Mouse (Mus musculus) testis, postnatal 10 days (tissue): ENCODE results near the gene Xxylt1.

ENCODE experiments used
- DNase-seq: peaks from one replicate; pipeline ENCODE4 v3.0.0; 2021; ENCODE audit warnings: low spot score

Gene Xxylt1

DNA sequence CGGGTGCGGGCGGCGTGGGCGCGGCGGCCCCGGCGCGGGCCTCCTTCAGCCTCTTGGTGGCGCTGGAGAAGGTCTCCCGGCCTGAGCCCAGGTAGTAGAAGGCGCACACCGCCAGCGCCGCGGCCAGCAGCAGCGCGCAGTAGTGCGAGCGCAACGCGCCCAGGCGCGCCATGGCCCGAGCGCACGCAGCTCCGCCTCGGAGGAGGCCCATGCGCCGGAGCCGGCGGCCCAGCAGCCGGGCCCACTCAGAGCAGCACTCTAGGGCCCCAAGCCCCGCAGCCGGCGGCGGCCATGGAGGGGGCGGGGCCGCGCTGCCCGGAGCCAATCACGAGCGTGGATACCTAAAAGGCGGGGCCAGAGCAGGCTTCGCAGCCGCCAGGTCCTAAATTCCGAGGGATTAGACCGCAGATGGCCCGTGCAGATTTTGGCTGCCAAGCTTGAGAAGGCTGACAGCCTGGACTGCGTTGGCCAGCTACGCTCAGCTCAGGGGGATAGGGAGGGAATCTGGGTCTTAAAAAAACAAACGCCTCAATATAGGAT is at the start of gene Xxylt1:
Xxylt1 (minus strand) TSS at position 308 of the 540 bp plus-strand sequence.
- peak; percentile 95 for DNase-seq

DNA sequence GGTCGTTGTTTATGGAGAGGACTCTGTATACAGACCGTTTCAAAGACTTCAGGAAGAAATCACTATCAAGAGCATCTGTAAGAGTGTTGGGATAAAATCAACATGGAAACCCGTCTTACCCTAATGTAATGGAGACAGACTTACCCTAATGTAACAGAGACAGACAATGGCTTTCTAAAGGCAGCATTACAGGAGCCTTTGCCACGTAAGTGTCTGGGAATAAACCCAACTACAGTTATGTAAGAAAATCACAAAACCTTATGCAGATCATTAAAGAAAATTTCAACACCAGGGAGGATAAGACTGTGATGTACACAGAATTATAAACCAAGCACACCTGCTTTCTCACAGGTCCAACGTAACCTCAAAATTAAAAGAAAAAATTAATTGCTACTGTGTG is 46.9 kb upstream of the Xxylt1 start:
- no peak for DNase-seq

DNA sequence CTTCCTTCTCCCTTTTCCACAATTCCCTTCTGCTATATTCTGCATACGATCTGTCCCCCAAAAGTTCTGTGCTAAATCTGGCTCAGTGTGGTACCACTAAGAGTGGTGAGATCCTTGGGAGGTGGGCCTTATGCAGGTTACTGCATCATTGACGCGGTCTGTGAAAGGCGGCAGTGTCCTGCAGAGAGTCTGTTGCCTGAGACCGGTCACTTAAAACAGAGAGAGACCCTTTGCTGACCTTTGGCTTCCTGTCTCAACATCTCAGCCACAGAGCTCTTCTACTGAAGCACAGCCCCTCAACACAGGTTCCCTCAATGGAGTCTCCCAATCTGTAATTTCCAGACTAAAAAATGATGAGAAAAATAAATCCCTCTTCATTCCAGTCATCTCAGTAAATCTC is 43.8 kb upstream of the Xxylt1 start:
- DNase-seq = no peak

DNA sequence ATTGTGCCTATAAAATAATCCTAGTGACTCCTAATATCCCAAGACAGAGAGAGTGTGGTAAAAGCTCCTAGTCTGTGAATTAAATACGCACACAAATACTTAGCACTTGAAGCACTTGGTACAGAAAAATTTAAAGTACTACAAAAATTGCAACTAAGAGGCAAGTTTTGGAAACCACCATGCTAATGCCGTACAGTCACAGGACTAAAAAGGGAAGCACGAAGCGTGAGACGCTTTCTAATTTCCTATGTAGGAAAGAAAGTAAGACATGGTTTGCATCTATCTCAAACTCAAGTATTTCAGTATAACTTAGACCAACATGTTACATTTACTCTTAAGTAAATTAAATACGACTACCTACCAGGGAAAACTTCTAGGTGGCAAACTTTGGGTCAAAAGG is 40.4 kb upstream of the Xxylt1 start:
- DNase-seq = no peak

DNA sequence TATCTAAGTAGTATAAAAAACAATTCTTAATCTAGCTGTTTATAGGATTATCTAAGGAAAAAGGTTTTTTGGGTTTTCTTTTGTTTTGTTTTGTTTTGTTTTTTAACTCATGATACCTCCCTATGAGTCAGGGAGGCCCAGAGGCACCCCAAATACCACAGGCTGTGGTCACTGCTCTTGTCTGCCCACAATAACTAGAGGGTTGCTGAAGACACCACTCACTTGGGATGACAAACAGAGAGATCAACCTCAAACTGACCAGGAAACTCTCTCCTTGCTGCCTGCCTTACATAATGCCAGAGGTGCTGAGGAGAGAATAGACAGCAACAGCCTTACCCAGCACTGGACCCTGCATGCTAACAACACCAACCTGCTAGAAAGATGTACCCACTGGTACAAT is 32.4 kb upstream of the Xxylt1 start:
- DNase-seq = no peak

DNA sequence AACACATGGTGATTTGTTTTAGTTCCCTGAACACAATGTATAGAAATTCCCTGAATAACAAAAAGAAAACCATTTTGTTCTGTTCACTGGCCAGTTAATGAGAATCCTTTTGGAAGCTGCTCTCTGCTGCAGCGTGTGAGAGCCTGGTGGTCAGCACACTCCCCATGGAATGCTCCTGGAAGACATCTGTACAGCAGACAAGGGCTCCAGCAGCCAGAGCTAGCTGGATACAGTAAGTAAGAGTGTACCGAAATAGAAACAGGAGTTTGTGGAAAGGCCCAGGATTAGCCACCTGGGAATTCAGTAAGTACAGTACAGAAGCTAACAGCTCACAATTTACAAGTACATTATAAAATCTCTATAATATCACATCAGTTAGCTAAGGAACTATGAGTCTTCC is 20.1 kb upstream of the Xxylt1 start:
- DNase-seq = no peak

DNA sequence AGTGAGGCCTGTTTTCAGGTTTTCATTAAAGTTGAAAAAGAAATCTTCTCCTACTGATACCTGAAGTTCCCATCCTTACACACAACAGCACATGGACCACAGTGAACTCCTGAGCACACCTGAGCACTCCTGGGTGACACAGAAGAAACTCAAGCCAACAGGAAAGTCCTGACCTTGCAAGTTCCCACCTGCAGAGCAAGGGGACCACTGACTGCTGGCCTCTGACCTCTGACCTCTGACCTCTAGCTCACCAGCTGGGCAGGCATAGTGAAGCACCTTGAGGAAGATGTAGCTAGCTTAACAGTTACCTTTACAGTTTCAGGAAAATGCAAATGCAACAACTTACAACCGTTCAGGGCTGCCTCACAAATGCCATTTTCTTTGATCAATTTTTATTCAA is 18.7 kb upstream of the Xxylt1 start:
- no peak for DNase-seq

DNA sequence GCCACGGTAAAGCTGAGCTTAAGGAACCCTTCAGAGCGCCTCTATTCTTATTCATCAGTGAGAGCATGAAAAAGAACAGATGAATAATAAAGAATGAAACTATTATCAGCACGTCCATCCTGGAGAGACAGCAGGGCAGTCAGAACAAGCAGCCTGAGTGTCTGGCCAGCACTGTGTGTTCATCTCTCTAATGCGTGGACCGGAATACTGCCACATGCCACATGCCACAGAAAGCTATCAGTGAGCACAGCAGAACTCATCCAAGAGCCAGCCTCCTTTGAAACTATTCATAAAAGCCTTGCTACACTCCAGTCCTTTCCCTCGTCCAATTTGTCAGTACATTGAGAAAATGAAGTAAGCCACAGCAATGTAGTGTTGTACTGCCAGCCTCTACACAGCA is 12.8 kb upstream of the Xxylt1 start:
- DNase-seq = no peak

DNA sequence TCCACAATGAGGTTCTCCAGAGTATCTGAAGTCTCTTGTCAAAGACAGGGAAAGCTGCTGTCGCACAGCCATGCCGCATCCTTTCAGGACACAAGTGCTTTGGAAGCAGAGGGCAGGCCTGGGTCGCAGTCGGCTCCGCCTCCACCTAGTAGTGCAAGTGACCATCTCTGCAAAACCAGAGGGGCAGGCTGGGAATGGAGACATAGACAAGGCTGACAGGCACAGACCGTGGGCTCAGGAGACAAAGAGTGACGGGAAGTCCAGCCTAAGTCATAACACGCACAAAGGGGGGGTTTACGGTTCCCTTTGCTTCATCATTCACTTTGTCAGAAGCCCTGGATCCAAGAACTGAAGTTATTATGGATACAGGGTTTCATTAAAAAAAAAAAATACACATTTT is 12.0 kb upstream of the Xxylt1 start:
- DNase-seq = no peak

DNA sequence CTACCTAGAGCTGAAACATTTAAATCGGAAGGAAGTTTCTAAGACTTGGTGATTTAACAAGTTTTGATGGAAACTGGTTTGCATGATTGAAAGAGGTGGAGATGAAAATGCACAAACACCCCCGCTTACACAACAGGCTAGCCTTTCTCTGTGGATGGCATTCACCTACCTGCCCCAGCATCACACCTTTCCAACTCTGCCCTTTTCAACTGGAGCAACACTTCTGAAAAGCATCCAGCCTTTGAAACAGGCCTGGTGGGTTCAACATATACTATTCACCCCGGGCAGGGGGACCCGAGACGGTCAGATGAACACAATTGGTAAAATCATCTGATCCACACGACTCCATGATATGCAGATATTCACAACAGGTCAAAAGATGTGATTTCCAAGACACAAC is 659 bp upstream of the Xxylt1 start:
- DNase-seq = no peak

DNA sequence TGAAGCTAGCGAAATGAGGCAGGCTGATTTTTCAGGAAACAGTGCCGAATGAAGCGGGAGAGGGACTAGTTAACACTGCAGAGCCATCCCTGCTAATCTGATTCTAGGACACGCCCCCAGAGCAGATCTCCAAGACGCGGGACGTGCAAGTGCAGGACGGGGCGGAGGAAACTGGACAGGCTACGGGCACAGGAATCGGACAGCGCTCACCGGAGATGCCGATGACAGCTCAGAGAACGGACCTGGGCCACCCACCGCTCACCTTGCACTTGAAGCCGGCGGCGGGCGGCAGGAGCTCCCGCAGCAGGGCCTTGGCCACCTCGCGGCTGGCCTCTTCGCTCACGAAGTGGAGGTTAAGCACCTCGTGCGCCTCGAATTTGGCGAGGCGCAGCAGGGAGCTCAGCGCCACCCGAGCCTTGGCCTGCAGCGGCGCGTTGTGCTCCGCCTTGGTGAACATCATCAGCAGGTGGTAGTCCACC is 620 bp downstream of the Xxylt1 start:
- peak; percentile 74 for DNase-seq

DNA sequence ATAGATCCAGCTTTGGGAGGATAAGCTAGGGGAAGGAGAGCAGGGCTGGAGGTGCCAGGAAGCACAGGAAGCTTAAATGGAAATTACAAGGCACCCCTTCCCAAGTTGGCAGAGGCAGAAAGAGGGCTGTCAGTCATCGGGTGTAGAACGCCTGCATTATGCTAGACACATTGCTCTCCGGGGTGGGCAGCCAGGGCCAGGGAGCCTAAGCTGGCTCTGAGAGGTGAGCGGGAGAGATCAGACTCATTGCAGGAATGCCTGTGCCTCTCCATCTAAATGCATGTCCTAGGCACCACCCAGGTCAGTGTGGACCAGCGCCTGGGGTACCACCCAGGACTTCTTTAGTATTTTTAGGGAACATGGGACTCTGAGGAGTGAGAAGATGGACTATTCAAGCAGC is 3.8 kb downstream of the Xxylt1 start:
- peak; percentile 35 for DNase-seq

DNA sequence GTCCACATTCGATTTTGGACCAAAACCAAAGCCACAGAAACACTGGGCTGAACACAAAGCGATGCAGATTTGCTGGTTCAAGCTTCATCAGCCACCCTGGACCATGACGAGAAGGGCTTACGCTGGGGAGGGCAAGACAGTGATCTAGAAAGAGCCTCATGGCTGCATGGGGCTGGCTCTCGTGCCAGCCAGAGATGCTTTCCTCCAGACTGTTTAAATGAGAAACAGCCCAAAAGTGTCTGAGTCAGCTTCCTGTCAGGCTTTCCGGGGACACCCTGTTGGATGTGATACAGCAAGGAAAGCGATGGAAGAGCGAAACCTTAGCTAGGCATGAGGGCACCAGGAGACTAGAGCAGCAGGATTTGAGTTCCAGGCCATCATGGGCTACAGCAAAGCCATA is 4.8 kb downstream of the Xxylt1 start:
- DNase-seq = peak; percentile 30

DNA sequence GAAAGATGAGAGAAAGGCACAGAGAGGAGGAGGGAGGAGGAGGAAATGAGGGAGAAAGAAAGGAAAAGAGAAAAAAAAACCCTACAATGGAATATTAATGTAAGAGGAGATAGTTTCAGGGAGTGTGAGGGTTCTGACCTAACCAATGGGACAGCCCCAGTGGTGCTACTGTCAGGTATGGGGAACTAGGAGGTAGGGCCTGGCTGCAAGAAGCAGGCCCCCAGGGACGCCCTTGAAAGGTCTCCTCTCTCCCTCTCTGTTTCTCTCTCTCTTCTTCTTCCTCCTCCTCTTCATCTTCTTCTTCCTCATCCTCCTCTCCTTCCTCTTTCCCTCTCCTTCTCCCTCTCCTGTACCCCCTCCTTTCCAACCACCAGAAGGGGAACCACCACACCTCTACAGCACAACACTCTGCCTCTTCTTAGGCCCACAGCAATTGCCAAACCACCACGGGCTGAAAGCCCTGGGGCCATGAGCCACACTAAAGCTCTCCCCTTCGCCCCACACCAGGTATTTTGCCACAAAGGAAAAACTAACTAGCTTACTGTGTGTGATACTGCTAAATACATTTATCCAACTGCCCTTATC is 6.8 kb downstream of the Xxylt1 start:
- no peak for DNase-seq

DNA sequence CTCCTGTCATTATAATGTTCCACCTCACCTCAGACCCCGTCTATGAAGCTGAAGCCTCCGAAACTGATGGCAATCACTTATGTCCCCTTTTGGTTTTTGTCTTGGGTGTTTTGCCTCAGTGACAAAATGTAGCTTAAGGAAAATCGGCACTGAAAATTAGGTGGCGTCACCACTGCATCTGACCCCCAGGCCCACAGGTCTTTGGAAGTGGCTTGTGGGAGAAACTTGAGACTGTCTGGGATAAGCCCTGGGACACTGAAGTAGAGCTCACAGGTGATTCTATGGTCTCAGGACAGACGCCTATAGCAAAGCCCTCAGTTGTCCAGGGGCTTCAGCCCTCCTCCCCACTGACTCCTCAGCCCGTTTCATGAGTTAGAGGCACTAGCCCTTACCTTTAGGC is 9.5 kb downstream of the Xxylt1 start:
- no peak for DNase-seq

DNA sequence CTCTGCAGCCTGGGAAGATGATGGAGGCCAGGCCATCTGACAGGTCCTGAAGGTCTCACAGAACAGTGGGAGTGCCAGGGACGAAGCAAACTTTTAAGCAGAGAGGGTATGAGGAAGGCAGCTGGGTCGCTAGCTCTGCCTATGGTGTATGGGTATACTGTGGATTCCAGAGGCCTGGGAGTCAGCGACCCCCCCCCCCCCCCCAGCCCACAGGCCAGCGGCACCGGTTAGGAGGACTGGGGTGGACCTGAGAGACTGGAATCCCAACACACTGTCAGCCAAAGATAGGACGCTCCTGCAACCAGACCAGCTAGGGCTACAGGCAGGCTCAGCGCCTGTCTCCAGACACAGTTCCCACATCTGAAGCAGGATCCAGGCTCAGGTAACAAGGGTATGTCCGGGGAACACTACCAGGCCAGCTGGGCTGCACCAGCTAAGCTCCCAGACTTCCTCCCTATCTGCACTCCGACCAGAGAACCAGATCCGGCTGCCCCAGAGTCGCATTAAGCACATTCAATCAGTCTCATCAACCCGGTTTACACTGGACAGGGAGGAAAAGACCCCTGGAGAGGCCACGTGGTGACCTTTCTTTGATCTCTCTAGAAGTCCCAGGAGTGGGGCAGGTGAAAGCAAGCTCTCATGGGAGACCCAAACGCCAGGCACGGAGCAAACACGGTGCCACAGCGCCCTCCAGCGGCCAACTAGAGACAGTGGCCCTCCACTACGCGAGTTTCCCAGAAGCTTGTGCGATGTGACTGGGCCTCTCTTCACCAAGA is 10.7 kb downstream of the Xxylt1 start:
- peak; percentile 92 for DNase-seq

DNA sequence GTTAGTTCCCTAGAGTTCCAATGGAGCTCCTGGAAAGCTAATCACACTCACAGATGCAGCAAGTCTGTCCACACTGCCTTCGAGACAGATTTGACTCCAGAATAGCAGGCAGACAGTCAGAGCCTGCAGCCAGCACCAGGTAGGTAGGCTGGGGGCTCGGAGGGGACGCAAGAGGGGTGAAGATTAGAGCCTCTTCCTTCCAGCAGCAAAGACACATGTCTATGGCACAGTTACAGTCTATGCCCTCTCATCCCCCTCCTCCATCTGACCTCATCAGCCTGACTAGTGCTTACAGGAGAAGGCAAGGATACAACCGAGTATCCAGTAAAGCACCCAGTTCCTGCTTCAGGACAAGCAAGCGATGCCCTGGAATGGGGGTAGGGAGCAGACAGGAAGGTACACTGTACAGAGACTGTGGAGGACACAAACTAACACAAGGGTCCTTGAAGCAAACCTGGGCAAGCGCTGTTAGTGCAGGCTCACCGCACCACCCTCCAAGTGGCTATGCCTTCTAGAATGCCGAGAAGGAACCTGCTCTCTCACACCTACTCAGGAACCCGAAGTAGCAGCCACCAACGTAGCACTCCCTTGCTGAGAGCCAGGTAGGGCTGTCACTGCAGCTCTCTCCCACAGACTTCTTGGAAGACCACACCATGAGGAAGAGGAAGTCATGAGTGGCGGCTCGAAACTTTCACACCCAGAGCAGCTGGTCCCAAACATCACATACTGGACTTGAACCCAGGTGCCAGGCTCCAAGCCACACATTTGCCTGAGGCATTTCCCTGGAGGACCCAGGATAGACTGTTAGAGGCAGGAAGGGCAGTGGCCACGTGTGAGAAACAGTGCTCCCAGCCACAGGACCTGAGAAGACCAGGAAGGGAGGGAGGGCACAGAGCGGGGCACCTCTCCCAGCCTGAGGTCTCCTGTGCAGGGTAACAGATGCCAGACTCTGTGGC is 11.7 kb downstream of the Xxylt1 start:
- no peak for DNase-seq

DNA sequence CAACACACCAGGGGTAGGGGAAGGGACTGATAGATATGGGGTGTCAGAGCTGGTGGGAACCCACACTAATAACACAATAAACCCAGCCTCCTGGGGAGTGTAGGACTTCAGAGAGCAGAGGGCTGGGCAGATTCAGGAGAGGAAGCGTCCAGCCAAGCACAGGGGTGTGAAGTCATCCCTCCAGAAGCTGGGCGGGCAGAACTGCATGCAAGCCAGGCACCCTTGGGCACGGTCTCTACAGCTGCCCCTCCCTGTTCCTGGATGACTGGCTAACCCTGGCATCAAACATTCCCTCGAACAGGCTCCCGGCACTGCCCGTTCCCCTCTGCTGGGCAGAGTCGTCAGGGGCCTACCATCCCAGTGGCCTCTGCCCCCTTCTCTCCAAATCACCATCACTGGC is 13.0 kb downstream of the Xxylt1 start:
- DNase-seq = no peak

DNA sequence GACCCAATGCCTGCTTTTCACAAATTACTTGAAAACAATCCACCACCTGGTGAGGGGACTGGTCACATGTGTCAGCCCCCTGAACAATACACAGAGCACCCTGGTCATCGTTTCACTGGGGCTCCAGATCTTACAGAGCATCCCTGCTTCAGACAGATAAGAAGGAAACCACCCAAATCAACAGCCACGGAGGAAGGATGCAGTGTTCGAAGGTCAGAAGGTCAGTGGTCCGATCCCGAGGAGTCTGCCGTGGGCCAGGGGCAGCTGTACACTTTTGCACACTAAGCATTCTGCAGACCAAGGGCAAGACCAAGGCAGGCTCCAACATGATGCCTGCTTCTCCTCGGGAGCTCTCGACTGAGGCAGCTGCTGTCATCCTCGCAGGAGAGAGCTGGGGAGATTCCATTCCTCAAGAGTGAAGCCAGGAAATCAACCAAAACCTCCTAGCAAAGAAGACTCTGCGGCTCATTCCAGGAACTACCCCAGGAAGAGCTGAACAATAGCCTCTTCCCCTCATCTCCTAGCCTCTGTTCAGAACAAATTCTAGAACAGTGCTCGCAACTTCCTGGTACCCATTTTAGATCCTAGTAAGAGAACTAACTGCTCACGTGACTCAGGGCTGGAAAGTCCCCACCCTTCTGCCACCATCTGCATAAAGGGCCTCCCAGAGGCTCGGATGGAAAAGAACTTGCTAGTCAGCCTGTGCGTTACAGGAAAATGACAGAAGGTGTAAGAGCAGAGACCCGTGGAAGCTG is 14.7 kb downstream of the Xxylt1 start:
- no peak for DNase-seq

DNA sequence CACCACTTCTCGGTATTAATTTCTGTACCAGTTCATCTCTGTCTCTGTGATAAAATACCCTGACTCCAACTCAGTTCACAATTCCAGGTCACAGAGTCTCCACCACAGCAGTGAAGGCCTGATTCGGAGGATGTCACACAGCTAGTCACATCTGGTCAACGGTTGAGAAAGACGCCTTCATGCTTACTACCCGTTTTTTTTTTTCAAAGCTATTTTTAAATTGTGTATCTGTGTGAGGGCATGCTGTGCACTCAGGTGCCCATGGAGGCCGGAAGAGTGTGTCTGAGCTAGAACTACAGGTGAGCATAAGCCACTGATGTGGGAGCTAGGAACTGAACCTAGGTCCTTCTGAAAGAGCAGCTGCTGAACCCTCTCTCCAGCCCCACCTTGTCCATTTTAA is 16.4 kb downstream of the Xxylt1 start:
- no peak for DNase-seq

DNA sequence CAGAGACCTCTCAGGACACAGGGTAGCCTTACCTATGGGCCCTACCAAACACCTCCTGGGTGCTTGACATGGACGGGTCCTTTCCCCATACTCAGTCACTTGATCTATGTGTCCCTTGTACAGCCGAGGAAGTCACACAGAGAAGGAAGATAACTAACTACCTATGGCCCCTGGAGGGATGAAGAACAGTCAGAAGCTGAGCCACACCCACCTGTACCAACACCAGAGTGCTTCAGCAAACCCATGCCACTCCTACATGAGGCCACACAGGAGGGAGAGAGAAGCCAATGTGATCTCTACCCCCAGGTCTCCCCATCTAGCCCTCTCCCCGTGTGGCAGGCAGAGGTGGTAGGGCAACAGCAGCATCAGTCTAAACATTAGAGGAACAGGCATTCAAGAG is 18.3 kb downstream of the Xxylt1 start:
- DNase-seq = no peak
